Mouse (Mus musculus): ENCODE data around the gene Cltc.
"Not testable (repeated sequence)": the region's sequence is repeated elsewhere in the genome, so short reads cannot be mapped to it uniquely, and the experiment has no call there.

Gene Cltc

GRCm38 (mm10) chr11:86757480-86758371, at the start of gene Cltc:
Cltc (minus strand) TSS chr11:86757565.
- DNase-seq (ENCODE audit: low spot score): peak; percentile 98

GRCm38 (mm10) chr11:86807001-86807477, 49.7 kb upstream of the Cltc start:
- DNase-seq (ENCODE audit: low spot score): peak; percentile 69

DNA sequence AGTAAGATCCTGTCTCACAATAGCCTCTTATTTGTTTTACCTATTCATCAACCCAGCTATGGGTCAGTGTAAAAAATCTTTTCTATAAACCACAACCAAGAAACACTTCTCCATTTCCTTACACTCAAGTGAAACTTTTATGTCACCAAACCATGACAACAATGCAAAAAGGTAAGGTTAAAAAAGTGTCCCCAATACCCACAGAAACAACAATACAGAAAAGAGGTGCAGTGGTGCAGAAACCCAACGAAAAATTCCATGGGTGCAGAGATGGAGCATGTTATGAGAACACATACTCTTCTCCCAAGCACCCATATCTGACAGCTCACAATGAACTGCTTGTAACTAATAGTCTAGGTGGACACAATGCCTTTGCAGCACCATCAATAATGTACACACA, 36.8 kb upstream of the Cltc start:
- DNase-seq (ENCODE audit: low spot score): no peak

- not testable (repeated sequence) for DNase-seq (ENCODE audit: low spot score)
Observed at GRCm38 (mm10) chr11:86787436-86787835, 30.1 kb upstream of the Cltc start.

DNA sequence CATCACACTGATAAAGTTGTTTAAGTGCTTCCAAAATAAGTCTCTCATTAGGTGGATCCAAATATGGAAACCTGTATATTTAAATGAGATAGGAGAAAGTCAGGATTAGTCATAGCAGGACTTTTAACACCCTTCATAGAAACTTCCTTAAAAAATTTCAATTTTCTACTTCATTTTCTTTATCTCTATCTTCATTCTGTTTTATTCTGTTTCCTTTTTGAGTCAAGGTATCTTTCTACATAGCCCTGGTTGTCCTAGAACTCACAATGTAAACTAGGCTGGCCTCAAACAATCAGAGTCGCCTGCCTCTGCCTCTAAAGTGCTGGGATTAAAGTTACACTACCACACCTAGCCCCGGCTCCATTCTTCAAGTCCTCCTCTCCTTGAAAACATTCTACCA, 28.4 kb upstream of the Cltc start:
- no peak for DNase-seq (ENCODE audit: low spot score)

GRCm38 (mm10) chr11:86769884-86770283, 12.5 kb upstream of the Cltc start:
- DNase-seq (ENCODE audit: low spot score): no peak

DNA sequence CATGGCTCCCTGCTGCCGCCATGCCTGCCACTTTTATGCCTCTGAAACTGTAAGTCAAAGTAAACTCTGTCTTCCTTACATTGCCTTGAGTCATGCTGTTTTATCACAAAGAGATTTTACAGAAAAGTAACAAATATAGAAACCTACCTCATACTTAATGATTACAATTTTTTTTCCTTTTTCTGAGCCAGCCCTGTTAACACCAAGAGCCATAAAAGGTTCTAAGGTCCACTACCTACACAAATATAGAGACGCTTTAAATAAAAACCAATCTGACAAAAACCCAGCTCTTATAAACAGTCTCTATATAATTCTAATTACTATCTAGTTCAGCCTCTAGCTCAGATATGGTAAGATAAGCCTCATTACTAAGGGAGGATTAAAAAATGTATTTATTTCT, 7.1 kb upstream of the Cltc start:
- no peak for DNase-seq (ENCODE audit: low spot score)

GRCm38 (mm10) chr11:86763127-86763526, 5.8 kb upstream of the Cltc start:
- DNase-seq (ENCODE audit: low spot score): not testable (repeated sequence)

GRCm38 (mm10) chr11:86760357-86760756, 3.0 kb upstream of the Cltc start:
- no peak for DNase-seq (ENCODE audit: low spot score)

DNA sequence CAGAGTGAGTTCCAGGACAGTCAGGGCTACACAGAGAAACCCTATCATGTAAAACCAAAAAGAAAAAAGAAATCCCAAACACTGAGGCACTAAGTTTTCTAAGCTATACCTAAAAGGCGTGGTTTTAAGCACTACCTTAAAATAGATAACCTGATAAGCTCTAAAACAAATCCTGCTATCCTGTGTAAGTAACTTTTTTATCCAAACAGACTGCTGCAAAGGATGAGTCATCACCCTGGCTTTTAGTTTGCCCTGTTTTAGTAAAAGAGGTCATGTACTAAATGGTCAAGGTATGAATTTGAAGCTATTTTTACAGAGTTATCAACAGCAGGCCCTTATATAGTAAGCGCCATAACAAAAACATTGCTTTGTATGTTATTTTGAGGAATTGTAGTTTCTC, 2.5 kb upstream of the Cltc start:
- no peak for DNase-seq (ENCODE audit: low spot score)

DNA sequence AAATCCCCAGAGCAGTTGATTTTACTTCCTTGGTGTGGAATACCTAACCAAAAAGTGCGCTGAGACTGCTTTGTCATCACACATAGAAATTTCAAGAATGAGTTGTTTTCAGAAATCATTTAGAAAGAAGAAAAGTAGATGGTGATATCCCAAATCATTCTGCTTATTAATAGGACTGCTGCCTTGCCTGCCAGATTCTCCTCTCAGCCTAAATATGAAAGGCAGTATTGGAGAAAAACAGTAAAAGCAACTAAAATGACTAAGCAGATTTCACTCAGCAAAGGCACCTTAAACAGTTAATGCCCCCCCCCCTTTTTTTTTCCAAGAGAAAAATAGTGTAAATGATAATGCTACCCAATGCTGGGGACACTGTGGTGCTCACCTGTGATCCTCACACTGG, 1.9 kb upstream of the Cltc start:
- DNase-seq (ENCODE audit: low spot score): no peak

DNA sequence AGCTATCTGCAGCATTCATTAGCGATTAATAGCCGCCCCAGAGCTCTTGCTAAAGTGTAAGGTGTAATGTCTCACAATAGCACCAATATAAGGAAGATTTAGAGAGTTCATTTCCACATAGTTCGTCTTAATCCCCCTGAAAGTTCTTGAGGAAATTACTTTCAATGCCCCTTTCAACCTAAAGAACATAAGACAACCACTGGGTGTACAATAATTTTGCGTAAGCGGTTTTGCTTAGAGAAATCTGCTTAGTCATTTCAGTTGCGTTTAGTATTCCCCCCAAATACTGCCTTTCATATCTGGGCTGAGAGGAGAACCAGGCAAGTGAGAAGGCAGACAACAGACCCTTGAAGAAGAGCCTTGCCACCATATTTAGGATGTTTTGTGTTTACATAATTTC, 1.2 kb upstream of the Cltc start:
- DNase-seq (ENCODE audit: low spot score): no peak

- no peak for DNase-seq (ENCODE audit: low spot score)
Observed at GRCm38 (mm10) chr11:86757142-86757479, 254 bp downstream of the Cltc start.

- DNase-seq (ENCODE audit: low spot score): peak; percentile 67
Observed at GRCm38 (mm10) chr11:86756156-86757141, 916 bp downstream of the Cltc start.

DNA sequence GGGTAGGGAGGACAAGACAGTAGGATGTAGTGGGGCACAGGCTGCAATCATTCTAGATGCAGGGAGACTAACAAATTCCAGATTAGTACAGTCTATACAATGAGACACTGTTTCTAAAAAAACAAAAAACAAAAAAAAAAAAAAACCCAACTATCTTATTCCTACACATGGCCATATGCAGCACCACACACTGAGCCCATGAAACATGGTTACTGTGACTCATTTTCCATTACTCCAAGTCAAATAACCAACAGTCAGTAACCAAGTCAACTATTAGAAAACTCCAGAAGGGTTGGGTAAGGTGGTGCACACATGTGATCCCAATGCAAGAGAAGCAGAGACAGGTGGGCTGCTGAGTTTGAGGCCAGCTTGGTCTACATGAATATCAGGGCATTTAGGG, 5.0 kb downstream of the Cltc start:
- no peak for DNase-seq (ENCODE audit: low spot score)

- DNase-seq (ENCODE audit: low spot score): no peak
Observed at GRCm38 (mm10) chr11:86751010-86751409, 6.4 kb downstream of the Cltc start.

- no peak for DNase-seq (ENCODE audit: low spot score)
Observed at GRCm38 (mm10) chr11:86749776-86750423, 7.5 kb downstream of the Cltc start.

DNA sequence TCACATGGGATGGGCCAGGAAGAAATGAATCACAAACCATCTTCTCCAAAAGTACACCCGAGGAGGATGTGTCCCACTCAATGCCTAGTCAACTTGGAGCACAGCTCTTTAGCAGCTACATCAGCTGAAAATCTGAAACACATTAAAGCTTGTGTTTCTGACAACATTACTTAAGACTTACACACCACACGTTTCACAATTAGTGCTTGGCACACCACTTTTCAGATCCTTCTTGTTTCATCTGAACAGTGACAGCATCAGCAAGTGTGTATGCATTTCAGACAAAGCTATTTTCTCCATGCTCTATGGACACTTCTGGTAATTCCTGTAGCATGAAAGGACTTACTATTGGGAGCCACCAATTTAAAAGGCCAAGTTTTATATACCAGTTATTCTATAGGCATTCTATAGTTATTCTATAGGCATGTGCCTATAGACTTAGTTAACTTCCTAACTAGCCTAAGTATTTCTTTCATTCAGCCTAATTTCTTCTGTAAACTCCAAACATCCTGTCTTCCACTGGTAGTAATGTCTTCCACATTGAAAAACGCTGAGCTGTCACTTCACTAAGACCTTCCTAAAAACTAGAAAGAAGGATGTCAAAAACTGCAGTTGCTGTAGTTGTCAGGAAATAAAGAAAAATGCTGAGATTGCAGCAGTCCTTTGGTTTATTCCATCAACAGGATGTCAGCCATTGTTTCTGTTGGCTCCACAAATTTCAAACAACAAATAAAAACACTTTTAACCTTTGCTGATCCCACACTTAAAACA, 11.5 kb downstream of the Cltc start:
- no peak for DNase-seq (ENCODE audit: low spot score)

- no peak for DNase-seq (ENCODE audit: low spot score)
Observed at GRCm38 (mm10) chr11:86742605-86743004, 14.8 kb downstream of the Cltc start.

GRCm38 (mm10) chr11:86741505-86741904, 15.9 kb downstream of the Cltc start:
- no peak for DNase-seq (ENCODE audit: low spot score)

DNA sequence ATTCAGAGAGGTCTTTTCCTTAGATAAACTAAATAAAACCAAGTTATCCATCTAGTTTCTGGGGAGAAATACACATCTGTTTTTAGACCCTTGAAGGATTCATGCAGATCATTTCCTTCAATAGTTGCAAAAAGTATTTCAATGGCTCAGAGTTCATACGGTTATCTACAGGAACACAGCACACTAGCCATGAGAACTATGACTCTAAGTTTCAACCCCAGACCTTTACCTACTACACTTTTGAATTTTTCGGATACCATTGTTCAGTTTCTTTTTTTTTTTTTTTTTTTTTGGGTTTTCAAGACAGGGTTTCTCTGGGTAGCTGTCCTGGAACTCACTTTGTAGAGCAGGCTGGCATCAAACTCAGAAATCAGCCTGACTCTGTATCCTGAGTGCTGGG, 17.9 kb downstream of the Cltc start:
- DNase-seq (ENCODE audit: low spot score): no peak
